Mouse (Mus musculus) embryo, embryonic 10.5 days (tissue): Measurements from ENCODE around the gene Prss54.
"Not testable (repeated sequence)": the region's sequence is repeated elsewhere in the genome, so short reads cannot be mapped to it uniquely, and the experiment has no call there.

Source experiments
- DNase-seq: peaks from one replicate; pipeline ENCODE4 v3.0.0-alpha.2; 2015; ENCODE audit warnings: low spot score

The Prss54 gene

GRCm38 (mm10) chr8:95576240-95576639, at the start of gene Prss54:
TSS of gene Prss54 (minus strand) at chr8:95576340.
- DNase-seq = no peak

GRCm38 (mm10) chr8:95624833-95625232, 48.7 kb upstream of the Prss54 start:
- no peak for DNase-seq

DNA sequence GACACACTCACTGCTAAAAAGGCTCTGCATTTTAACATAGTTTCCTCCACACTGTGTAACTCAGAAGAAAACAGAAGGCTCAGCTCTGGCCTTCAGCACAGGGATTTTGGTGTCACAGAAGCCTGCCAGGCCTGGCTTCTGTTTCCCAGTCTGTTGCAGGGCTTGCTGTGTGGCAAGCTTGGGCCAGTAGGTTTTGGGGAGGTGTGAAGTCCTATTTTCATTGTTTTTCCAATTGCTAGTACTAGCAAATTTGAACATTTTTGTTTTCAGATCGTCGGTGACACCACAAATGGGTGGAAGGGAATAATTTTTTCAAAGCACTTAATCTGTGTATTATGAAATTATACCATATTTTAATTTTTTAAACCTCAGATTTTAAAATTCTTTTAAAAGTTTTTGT, 43.9 kb upstream of the Prss54 start:
- no peak for DNase-seq

DNA sequence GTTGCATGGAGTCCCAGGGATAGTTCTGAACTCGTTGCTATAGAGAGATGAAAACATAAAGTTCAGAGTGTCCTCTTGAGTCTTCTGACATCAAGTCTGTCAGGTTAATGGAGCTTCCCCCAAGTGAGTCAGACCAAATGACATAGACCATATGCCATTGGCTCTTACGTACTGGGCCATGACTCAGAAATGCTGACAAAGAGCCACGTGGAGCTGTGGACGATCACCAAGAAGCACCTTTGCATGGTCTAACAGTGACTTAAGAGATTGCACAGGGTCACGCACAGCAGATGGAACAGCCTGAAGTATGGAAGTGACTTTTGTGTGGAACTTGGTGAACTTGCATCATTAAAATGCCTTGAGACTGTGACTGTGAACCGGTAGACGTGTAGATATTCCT, 40.2 kb upstream of the Prss54 start:
- no peak for DNase-seq

- no peak for DNase-seq
Measured at GRCm38 (mm10) chr8:95611769-95612168, 35.6 kb upstream of the Prss54 start.

GRCm38 (mm10) chr8:95610749-95611148, 34.6 kb upstream of the Prss54 start:
- no peak for DNase-seq

DNA sequence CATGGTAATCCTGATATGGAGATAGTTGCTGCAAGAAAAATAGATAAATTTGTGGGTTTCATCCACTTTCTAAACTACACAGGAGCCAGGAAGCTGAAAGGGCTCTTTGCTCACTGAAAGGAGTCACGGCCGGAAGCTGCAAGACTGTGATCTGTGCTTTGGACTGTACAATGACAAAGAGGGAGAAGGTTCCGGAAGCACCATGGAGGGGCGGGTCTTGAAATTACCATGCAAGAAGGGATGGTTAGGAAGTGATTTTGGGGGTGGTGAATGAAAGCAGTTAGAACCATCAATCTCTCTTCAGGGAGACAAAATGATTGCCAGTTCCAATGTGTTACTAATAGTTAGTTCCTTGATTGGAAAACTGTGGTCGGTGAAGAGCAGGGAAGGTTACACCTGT, 33.3 kb upstream of the Prss54 start:
- DNase-seq = no peak

DNA sequence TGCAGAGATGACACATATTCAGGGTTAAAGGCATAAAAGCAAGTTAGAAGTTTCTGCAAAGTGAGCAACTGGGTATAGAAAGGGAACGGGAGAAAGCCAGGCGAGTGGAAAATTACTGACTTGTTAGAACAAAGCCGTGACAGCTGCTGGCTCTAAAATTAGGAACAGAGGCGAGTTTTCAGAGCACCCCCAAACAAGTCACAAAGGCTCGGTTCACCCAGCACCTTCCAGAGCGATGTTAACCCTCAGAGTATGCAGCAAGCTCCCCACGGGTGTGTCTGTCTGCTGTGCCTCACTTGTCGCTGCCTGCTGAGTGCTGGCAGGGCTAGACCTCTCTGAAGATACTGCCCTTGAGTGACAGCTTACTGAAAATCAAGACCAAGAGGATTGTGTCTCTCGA, 31.1 kb upstream of the Prss54 start:
- DNase-seq = no peak

GRCm38 (mm10) chr8:95606509-95606908, 30.4 kb upstream of the Prss54 start:
- DNase-seq = not testable (repeated sequence)

DNA sequence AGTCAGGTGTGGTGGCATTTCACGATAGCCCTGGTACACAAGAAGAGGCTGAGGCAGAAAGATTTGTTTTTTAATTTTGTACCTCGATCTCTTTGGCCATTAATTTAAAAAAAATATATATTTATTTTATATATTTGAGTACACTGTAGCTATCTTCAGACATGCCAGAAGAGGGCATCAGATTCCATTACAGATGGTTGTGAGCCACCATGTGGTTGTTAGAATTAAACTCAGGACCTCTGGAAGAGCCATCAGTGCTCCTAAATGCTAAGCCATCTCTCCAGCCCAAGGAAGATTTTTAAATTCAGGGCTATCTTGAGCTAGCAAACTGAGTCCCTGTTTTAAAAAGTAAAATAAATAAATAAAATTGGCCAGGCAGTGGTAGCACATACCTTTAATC, 26.0 kb upstream of the Prss54 start:
- DNase-seq = no peak

- no peak for DNase-seq
Measured at GRCm38 (mm10) chr8:95601306-95601705, 25.2 kb upstream of the Prss54 start.

- DNase-seq = peak; percentile 89
Measured at GRCm38 (mm10) chr8:95599861-95600260, 23.7 kb upstream of the Prss54 start.

DNA sequence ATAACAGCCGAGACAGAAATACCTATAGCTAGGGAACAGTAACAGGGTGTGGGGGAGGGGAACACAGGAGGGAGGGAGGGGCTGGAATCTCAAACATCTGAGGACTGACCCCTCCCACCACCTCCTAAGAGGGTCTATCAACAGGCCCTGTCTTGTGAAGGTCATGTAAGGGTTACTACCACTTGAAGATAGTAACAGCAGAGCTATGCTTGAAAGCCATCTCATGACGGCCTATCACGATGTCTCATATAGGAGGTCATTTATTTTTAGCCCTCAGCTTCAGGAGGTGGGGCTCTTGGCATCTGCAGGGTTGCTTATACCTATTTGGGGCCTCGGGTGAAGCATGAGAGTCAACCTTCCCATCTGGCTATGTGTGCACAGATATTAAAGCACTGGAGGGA, 20.7 kb upstream of the Prss54 start:
- no peak for DNase-seq

DNA sequence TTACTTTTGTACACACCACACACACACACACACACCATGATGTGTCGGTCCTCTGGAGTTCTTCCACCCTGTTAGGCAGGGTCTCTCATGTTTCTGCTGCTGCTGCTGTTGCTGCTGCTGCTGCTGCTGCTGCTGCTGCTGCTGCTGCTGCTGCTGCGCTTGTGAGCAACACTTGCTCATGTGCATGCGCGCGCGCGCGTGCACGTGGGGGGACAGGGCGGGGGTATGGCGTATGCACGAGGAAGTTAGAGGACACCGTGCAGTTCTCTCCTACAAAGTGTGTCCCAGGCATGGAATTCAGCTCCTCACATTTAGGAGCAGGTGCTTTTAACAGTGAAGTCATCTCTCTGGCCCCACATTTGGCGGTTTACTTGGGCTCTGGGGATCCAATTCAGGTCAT, 19.0 kb upstream of the Prss54 start:
- no peak for DNase-seq

- no peak for DNase-seq
Measured at GRCm38 (mm10) chr8:95593439-95594393, 17.6 kb upstream of the Prss54 start.

DNA sequence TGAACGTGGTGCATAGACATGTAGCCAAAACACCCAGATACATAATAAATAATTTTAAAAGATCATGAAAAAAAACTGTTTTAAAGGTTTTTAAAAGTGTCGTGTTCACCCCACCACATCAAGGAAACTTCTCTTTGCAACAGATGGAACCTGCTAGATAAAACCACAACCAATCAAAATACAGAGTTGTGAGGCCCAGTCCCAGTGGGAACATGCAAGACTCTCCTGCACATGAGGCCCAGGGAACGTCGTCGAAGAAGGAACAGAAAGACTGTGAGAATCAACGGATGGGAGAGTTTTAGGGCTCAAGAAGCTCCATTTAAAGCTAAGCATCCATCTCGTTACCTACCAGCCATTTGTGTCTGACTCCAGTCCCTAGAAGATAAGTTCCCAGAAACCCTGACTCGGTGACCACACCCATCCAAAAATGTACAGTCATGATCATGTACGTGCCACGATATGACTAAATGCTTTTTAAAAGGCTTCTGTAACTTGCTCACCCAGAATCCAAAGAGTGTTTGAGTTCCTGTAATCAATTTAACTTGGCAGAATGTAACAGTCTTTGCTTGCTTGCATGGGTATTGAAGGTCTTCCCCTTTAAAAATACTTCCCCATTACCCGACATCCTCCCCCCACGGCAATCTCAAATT, 16.1 kb upstream of the Prss54 start:
- no peak for DNase-seq

- DNase-seq = no peak
Measured at GRCm38 (mm10) chr8:95590539-95590938, 14.4 kb upstream of the Prss54 start.

DNA sequence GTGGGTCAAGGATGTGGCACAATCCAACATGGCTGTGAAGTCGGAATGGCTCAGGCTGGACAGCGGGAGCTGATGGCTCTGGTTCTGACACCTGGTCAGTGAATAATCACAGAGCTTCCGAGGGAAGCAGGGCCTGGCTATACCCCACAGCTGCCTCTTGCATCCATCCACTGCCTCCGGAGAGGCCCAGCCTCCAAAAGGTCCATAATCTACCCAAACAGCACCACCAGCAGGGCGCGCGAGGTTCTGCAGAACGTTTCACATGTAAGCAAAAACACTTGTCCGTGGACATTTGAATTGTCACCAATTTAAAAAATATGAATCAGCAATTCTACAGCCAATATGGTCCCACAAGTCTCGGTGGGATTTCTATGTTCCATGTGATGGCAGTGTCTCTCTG, 13.1 kb upstream of the Prss54 start:
- no peak for DNase-seq

DNA sequence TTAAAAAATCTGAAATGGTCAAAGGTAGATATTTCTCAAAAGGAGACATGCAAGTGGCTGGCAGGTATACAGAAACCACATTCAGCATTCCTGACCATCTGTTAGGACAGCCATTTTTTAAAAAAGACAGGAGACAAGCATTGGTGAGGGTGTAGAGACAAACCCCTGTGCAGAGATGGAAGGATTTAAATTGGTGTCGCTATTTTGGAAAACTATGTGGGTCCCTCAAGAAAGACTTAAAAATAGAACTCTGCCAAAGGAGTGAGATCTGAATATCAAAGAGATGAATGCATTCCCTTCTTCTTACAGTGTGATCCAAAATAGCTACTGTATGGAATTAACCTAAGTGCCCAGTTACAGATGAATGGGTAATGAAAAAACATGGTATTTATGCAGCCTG, 11.2 kb upstream of the Prss54 start:
- DNase-seq = no peak

- no peak for DNase-seq
Measured at GRCm38 (mm10) chr8:95573146-95573545, 3.0 kb downstream of the Prss54 start.

GRCm38 (mm10) chr8:95566809-95567208, 9.3 kb downstream of the Prss54 start:
- no peak for DNase-seq

DNA sequence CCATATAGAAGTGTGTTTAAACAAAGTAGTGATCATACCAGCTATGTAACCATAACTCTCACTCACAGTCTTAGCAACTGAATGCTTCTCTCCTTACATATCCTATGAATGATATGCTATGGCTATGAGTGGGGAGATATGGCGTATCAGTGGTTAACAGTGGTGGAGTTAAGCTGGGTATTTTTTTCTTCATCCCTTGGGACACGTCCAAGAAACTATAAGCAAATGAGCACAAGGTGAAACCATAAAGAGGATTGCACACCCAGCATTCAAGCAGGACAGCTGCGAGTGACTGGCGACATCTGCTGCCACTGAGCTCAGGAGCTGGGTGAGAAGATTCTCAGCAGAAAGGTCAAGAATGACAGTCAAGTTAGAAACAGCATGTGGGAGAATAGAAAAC, 9.9 kb downstream of the Prss54 start:
- no peak for DNase-seq

DNA sequence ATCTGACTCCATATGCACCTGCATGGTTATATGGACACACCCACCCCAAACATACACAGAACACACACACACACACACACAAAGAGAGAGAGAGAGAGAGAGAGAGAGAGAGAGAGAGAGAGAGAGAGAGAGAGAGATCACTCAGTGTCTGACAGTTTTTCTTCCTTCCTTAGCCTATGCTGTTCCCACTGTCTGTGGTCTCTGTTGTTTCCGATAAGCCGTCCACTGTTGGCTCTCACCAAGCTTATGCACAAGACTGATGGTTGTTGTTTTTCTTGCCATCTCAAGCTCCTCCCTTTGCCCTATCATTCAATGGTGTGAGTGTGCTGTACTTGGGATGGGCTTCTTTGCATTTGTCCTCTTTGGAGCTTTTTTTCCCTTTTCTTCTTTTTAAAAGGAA, 20.2 kb downstream of the Prss54 start:
- no peak for DNase-seq
